Mouse (Mus musculus): Measurements from ENCODE around the gene Ccl26. TPM values are rescaled to one million over a fixed set of nuclear protein-coding genes. Genes with fewer than 3 reads are reported as not detected.
"Not testable (repeated sequence)": the region's sequence is repeated elsewhere in the genome, so short reads cannot be mapped to it uniquely, and the experiment has no call there.

Gene Ccl26
- not detected for total RNA-seq (2021)
- long read RNA-seq, result 0 reads

GRCm38 (mm10) chr5:135563469-135563868, at the start of gene Ccl26:
Ccl26 (minus strand) TSS chr5:135563569.
- DNase-seq (ENCODE audit: low spot score in 2 of 2), result no peak

DNA sequence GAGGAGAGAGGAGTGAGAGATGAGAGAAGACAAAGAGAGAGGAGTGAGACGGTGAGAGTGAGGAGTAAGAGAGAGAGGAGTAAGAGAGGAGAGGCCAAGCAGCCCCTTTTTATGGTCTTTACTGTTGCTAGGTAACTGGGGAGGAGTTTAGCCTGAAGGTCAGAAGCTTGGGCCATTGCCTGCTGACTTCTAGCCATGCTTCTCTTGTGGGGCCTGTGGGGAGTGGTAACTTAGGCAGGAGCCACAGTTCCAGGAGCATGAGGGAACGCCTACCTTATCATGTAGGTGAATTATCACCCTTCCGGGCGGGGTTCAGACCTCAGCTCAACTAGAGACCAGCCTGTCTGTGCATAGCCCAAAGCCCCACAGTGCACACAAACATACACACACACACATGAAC, 46.4 kb upstream of the Ccl26 start:
- DNase-seq (ENCODE audit: low spot score in 2 of 2), result no peak

- no peak for DNase-seq (ENCODE audit: low spot score in 2 of 2)
These were observed 44.2 kb upstream of the Ccl26 start for GRCm38 (mm10) chr5:135607581-135607980.

DNA sequence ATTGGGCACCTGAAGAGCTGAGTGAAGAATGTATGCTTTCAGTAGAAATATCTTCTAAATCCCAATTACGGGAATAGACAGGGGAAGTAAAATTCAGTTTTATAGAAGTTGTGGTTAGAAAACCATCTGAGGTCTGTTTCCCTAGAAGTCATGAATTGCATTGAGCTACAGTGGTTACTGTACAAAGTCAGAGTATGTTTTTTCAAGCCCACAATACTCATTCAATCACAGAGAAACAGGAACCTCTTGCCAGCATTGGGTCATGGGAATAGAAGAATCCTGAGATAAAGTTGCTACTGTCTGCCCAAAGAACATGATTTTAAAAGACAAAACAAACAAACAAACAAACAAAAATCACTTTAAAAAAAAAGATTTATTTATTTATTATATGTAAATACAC, 43.3 kb upstream of the Ccl26 start:
- not testable (repeated sequence) for DNase-seq (ENCODE audit: low spot score in 2 of 2)

DNA sequence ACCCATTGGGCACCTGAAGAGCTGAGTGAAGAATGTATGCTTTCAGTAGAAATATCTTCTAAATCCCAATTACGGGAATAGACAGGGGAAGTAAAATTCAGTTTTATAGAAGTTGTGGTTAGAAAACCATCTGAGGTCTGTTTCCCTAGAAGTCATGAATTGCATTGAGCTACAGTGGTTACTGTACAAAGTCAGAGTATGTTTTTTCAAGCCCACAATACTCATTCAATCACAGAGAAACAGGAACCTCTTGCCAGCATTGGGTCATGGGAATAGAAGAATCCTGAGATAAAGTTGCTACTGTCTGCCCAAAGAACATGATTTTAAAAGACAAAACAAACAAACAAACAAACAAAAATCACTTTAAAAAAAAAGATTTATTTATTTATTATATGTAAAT, 41.3 kb upstream of the Ccl26 start:
- not testable (repeated sequence) for DNase-seq (ENCODE audit: low spot score in 2 of 2)

GRCm38 (mm10) chr5:135589996-135590784, 26.8 kb upstream of the Ccl26 start:
- DNase-seq (ENCODE audit: low spot score in 2 of 2), result no peak

GRCm38 (mm10) chr5:135587764-135588163, 24.4 kb upstream of the Ccl26 start:
- DNase-seq (ENCODE audit: low spot score in 2 of 2), result no peak

DNA sequence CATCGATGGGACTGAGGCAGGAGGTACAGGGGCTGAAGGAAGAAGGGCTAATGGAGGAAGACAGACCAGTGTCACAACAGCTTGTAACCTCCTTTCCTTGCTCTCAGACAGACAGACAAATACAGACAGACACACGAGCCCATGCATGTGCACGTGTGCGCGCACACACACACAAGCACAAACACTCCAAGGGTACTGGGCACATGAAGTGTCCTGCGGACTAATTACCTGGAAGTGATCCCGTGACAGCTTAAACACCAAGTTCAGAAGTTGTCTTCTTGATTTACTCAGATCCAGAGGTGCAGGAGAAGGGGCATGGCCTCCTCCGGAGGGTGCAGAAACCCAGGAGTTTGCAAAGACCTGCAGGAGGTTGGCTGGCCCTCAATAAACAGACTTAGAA, 22.3 kb upstream of the Ccl26 start:
- no peak for DNase-seq (ENCODE audit: low spot score in 2 of 2)

DNA sequence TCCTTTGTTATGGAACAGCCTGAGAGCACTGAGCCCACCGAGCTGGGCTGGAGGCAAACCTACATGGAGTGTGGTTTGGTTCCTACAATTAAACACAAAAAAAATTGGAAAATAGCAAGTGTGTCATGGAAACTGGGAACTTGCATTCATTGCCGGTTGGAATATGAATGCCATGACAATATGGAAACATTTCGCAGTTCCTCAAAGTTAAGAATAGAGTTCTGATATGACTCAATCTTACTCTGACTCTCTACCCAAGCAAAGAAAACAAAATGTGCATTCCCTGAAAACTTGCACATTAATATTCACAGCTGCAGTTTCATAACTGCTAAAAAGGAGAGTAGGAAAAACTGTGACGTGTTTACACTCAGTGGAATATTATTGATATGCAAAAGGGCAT, 19.0 kb upstream of the Ccl26 start:
- no peak for DNase-seq (ENCODE audit: low spot score in 2 of 2)

DNA sequence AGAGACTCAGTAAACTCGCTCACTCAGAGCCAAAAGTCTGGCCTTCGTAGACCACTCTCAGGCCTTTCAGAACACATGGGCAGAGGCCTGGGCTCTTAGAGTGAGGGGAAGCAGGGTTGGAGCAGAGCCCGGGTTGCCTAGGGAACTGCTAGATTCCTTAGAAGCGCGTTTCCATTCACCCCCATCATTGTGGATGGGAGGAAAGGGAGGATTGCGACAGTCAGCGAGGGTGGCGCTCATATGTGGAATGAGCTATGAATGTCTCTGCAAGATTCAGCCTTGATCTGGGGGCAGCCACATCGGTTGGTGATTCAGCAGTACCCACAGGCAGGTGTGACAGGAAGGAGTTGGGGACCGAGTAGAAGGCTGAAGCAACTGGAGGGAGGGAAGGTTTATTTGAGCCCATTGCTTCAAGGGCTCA, 16.0 kb upstream of the Ccl26 start:
- DNase-seq (ENCODE audit: low spot score in 2 of 2), result peak; percentile 59 to 71

DNA sequence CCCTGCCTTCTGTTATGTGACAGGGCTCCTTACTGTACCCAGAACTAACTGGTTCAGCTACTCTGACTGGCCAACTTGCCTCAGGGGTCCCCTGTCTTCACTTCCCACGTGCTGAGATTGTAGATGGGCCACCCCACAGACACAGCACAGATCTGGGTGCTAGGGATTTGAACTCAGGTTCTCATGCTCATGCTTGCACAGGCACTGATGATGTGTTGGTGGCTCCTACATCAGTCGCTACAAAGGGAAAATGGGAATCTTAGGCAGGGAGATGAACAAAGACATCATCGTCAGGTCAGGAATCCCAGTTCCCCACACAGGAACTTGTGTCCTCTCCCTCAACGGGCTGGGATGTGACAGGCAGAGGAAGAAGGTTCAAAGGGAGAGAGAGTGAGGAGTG, 12.7 kb upstream of the Ccl26 start:
- DNase-seq (ENCODE audit: low spot score in 2 of 2), result no peak

- no peak for DNase-seq (ENCODE audit: low spot score in 2 of 2)
These were observed 9.6 kb upstream of the Ccl26 start, which contains the start of gene Ccl24 for GRCm38 (mm10) chr5:135573006-135573405. Ccl24 (minus strand) TSS chr5:135573049.

DNA sequence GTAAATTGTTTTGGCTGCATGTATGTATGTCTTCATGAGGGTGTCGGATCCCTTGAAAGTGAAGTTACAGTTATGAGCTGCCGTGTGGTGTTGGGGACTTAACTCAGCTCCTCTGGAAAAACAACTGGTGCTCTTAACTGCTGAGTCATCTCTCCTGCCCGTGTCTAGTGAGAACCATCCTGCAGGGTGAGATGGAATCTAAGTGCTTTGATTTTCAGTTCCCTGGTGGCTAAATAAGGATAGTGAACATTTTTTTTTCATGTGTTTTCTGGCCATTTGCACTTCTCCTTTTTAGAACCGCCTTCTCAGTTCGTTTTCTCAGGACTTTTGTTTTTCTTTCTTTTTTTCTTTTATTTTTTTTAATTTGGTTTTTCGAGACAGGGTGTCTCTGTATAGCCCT, 5.3 kb upstream of the Ccl26 start:
- no peak for DNase-seq (ENCODE audit: low spot score in 2 of 2)

DNA sequence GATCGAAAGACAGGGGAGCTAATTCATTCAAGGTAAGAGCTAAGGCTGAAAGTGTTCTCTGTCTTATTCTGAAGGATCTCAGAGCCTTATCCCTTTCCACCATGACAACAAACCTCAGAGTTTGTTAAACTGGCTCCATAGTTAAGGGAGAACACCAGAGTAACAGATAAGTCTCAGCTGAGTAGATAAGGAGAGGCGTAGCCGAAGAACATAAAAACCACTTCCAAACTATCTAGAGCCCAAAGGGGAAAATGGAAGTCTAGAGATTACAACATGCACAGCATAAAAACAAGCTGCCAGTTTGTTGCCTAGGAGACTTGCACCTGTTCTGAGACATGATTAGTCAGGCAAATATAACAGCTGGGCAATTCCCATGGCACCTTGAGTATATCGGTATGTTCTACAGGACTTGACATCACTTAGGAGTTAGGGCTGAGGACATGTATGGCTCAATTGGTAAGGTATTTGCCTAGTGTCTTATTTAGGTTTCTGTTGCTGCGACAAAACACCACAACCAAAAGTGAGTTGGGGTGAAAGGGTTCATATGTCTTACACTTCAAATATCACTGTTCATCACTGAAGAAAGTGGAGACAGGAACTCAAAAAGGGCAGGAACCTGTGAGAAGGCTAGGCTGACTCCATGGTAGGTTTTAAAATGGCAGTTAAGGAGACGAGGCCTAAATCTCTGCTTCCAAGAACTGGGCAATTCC, 4.3 kb upstream of the Ccl26 start:
- DNase-seq (ENCODE audit: low spot score in 2 of 2), result no peak

DNA sequence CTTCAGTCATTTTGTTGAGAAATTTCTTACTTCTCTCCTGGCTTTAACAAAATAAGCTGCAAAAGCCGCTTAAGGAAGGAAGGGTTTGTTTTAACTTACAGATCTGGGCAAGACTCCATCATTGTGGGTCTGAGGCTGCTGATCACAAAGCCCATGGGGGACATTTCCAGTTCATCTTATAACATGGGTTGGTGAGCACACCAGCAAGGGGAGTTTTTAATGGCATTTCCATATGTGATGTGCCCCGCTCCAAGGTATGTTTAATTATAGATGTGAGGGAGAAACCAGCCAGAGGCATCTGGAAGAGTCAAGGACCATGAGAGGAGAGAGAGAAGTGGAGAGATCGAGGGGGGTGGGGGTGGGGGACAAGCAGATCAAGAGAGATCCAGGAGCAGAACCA, 5.7 kb downstream of the Ccl26 start:
- DNase-seq (ENCODE audit: low spot score in 2 of 2), result no peak

- DNase-seq (ENCODE audit: low spot score in 2 of 2), result no peak
These were observed 6.3 kb downstream of the Ccl26 start for GRCm38 (mm10) chr5:135557051-135557450.

GRCm38 (mm10) chr5:135556259-135556658, 7.1 kb downstream of the Ccl26 start:
- DNase-seq (ENCODE audit: low spot score in 2 of 2), result no peak

GRCm38 (mm10) chr5:135551591-135551990, 11.8 kb downstream of the Ccl26 start:
- no peak for DNase-seq (ENCODE audit: low spot score in 2 of 2)

DNA sequence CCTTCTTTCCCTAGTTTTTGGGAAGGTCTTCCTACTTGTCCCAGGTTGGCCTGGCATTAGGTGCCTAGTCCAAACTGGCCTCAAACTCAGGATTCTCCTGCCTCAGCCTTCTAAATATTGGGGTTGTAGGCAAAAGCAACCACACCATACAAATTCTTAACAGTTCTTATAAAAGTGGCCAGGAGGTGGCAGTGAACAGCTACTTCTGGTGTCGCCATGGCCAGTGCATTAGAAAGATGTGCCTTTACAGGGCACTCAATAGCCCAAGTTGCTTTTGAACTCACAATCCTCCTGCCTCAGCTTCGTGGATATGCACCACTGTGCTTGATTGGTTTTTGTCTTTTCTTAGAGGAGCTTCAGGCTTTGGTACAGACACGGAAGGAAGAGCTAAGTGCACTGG, 12.5 kb downstream of the Ccl26 start:
- DNase-seq (ENCODE audit: low spot score in 2 of 2), result peak in 1 of 2 experiments; percentile 64

DNA sequence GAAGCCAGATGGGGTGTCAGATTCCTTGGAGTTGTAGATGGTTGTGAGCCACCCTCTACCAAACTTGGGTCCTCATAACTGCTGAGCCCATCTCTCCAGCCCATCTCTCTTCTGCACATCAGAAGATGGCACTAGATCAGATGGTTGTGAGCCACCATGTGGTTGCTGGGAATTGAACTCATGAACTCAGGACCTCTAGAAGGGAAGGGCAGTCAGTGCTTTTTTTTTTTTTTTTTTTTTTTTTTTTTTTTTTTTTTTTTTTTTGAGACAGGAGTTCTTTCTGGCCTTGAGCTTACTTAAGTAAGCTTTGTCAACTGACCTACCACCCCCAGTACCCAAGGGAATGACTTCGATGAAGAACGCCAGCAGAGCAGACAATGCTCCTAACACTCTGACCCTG, 15.4 kb downstream of the Ccl26 start:
- DNase-seq (ENCODE audit: low spot score in 2 of 2), result no peak

DNA sequence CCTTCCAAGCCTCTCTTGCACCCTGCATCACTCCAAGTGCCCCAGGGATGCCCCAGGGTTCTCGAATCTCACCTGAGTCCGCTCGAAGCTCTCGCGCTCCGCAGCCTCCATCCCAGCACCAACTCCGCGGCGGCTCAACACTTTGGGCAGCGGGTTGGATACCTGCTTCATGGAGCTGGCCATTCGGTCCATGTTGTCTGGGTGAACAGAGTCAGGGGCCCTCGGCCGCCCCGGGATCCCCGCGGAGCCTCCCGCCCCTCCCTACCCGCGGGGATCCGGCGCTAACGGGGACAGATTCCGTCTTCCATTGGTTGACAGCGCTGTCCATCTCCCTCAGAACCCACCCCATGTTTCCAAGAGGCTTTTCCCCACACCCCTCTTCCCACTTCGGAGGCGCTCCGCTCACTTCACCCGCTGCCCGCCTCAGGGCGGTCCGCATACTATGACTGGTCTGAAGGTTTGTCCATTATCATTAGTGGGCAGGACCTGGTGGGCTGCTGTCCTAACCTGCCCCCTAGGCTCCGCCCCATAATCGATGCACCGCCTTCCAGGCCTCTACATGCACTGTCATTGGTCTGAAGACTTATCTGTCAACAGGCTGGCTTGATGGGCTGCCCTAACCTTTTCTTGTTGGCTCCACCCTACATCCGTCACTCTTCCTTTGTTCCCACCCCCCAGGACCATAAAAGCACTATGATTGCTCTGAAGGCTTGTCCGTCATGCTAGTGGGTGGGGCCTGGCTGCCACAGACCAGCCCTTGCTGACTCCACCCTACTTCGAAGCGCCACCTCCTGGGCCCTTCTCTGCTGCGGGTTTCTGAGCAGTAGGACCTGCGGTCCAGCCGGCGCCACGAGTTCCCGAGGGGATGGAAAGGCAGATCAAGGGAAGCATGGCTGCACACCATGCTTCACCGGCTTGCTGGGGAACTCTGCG, 18.2 kb downstream of the Ccl26 start, which contains the start of gene Hip1:
TSS of gene Hip1 (minus strand) at position 256 of the 933 bp plus-strand sequence.
- DNase-seq (ENCODE audit: low spot score in 2 of 2), result peak; percentile 100

Measured in layer of hippocampus, adult 18-20 months (tissue).